Mouse (Mus musculus): Measurements from ENCODE around the gene Fto.

- TF ChIP-seq POLR2A (IDR thresholded peaks at IDR 0.05; ENCODE audit: borderline replicate concordance, insufficient read depth, low read length) (no peak), CTCF (IDR thresholded peaks at IDR 0.05; ENCODE audit: borderline replicate concordance, insufficient read depth, low read depth, low read length) (no peak)
These were observed 16.1 kb downstream of the Fto start for GRCm38 (mm10) chr8:91329461-91329850.
